Mouse (Mus musculus): ENCODE measurements around the gene D17Wsu92e.
"Not testable (repeated sequence)": the region's sequence is repeated elsewhere in the genome, so short reads cannot be mapped to it uniquely, and the experiment has no call there.

The D17Wsu92e gene

GRCm38 (mm10) chr17:27820568-27821406, at the start of gene D17Wsu92e:
Gene D17Wsu92e, minus strand, starts transcription at chr17:27820648.
- peak; percentile 98 for DNase-seq

GRCm38 (mm10) chr17:27866737-27867136, 46.3 kb upstream of the D17Wsu92e start:
- DNase-seq: no peak

- DNase-seq: no peak
Observed at GRCm38 (mm10) chr17:27865461-27865860, 45.0 kb upstream of the D17Wsu92e start.

- no peak for DNase-seq
Observed at GRCm38 (mm10) chr17:27859131-27859530, 38.7 kb upstream of the D17Wsu92e start.

GRCm38 (mm10) chr17:27857649-27858475, 37.4 kb upstream of the D17Wsu92e start:
- DNase-seq: no peak

- peak in 1 of 2 experiments; percentile 18 for DNase-seq
Observed at GRCm38 (mm10) chr17:27856798-27857648, 36.6 kb upstream of the D17Wsu92e start.

GRCm38 (mm10) chr17:27856265-27856797, 35.9 kb upstream of the D17Wsu92e start, which contains the start of gene Uhrf1bp1:
Gene Uhrf1bp1, plus strand, starts transcription at chr17:27856441.
- peak; percentile 71 to 78 for DNase-seq

- no peak for DNase-seq
Observed at GRCm38 (mm10) chr17:27851076-27851475, 30.6 kb upstream of the D17Wsu92e start.

- no peak for DNase-seq
Observed at GRCm38 (mm10) chr17:27848351-27848750, 27.9 kb upstream of the D17Wsu92e start.

- peak; percentile 89 to 92 for DNase-seq
Observed at GRCm38 (mm10) chr17:27839469-27840252, 19.2 kb upstream of the D17Wsu92e start.

- DNase-seq: not testable (repeated sequence)
Observed at GRCm38 (mm10) chr17:27837850-27838249, 17.4 kb upstream of the D17Wsu92e start, which contains the start of gene Snrpc. Gene Snrpc, plus strand, starts transcription at chr17:27838150.

GRCm38 (mm10) chr17:27830411-27830810, 10.0 kb upstream of the D17Wsu92e start:
- peak; percentile 17 to 19 for DNase-seq

- DNase-seq: no peak
Observed at GRCm38 (mm10) chr17:27827511-27827910, 7.1 kb upstream of the D17Wsu92e start.

GRCm38 (mm10) chr17:27826908-27827383, 6.5 kb upstream of the D17Wsu92e start:
- peak; percentile 12 to 34 for DNase-seq

GRCm38 (mm10) chr17:27825984-27826905, 5.8 kb upstream of the D17Wsu92e start:
- peak; percentile 79 to 86 for DNase-seq

GRCm38 (mm10) chr17:27825539-27825938, 5.1 kb upstream of the D17Wsu92e start:
- DNase-seq: no peak

- no peak for DNase-seq
Observed at GRCm38 (mm10) chr17:27824941-27825340, 4.5 kb upstream of the D17Wsu92e start.

- no peak for DNase-seq
Observed at GRCm38 (mm10) chr17:27823142-27823905, 2.9 kb upstream of the D17Wsu92e start.

All from thymus, postnatal 36 days (tissue).